Mouse (Mus musculus): ENCODE measurements around the gene Ranbp1.
A peak's percentile ranks its signal among the peaks of the same experiment; 100 is the strongest.

GRCm38 (mm10) chr16:18248433-18249363 is at the start of gene Ranbp1, which contains the start of gene Trmt2a:
- no peak for TF ChIP-seq CTCF (IDR thresholded peaks at IDR 0.05; ENCODE audit: low read depth)
- peak; percentile 94; the same call in 1 of the 2 replicates for TF ChIP-seq EP300 (IDR thresholded peaks at IDR 0.05; ENCODE audit: low read depth)

Measured in heart, postnatal 0 days (tissue).